Mouse (Mus musculus): ENCODE measurements around the gene Cdk18. TPM values are rescaled to one million over a fixed set of nuclear protein-coding genes. Genes with fewer than 3 reads are reported as not detected.
A peak's percentile ranks its signal among the peaks of the same experiment; 100 is the strongest.

The Cdk18 gene
- polyA plus RNA-seq, 1 experiment from 2014 or later: 1.8 TPM

- H3K4me2 ChIP-seq: no peak overlapping the region
- 0 out of 2 replicates have a peak, but pooled peaks cover 6% of the 10 kb centered on the region for H3K27me3 ChIP-seq
- no peaks in the 10 kb centered on the region for H3K36me3 ChIP-seq
- H3K4me1 ChIP-seq (replicated peaks): peaks cover 34% of the 10 kb centered on the region
- no peaks in the 10 kb centered on the region for H3K9me3 ChIP-seq (replicated peaks)
- no peak for ATAC-seq (replicated peaks; ENCODE audit: insufficient number of reproducible peaks, insufficient read depth, low FRiP score, low read depth)
- H3K4me3 ChIP-seq: no peak overlapping the region
- H3K27ac ChIP-seq: no peak overlapping the region
- WGBS: 87% methylated on average over 3 of the region's 3 CpGs
- H3K9ac ChIP-seq: no peak overlapping the region
Observed at GRCm38 (mm10) chr1:132136847-132137246, 2.6 kb downstream of the Cdk18 start.

- Histone ChIP-seq H3K4me1 (replicated peaks) (peaks cover 34% of the 10 kb centered on the region), H3K27me3 (no peaks in the 10 kb centered on the region), H3K4me2 (no peak overlapping the region), H3K27ac (no peak overlapping the region), H3K9ac (no peak overlapping the region), H3K36me3 (no peaks in the 10 kb centered on the region), H3K9me3 (replicated peaks) (no peaks in the 10 kb centered on the region), H3K4me3 (no peak overlapping the region)
- 75% methylated on average over 7 of the region's 7 CpGs for WGBS
- no peak for ATAC-seq (replicated peaks; ENCODE audit: insufficient number of reproducible peaks, insufficient read depth, low FRiP score, low read depth)
Observed at GRCm38 (mm10) chr1:132135631-132136030, 3.9 kb downstream of the Cdk18 start.

GRCm38 (mm10) chr1:132128311-132128710 lies 11.2 kb downstream of the Cdk18 start:
- no peaks in the 10 kb centered on the region for H3K27me3 ChIP-seq
- H3K4me2 ChIP-seq: no peak overlapping the region
- no peak overlapping the region for H3K27ac ChIP-seq
- 61% methylated on average over 7 of the region's 7 CpGs for WGBS
- no peak overlapping the region for H3K9ac ChIP-seq
- ATAC-seq (replicated peaks; ENCODE audit: insufficient number of reproducible peaks, insufficient read depth, low FRiP score, low read depth): no peak
- H3K36me3 ChIP-seq: no peaks in the 10 kb centered on the region
- no peak overlapping the region for H3K4me3 ChIP-seq
- H3K9me3 ChIP-seq (replicated peaks): no peaks in the 10 kb centered on the region
- peaks cover 23% of the 10 kb centered on the region for H3K4me1 ChIP-seq (replicated peaks)

GRCm38 (mm10) chr1:132125803-132126405 lies 13.6 kb downstream of the Cdk18 start:
- Histone ChIP-seq H3K36me3 (no peaks in the 10 kb centered on the region), H3K4me1 (replicated peaks) (peaks cover 15% of the 10 kb centered on the region), H3K4me3 (no peak overlapping the region), H3K9me3 (replicated peaks) (no peaks in the 10 kb centered on the region), H3K4me2 (no peak overlapping the region), H3K9ac (no peak overlapping the region), H3K27ac (peak overlapping the region; percentile 9; the same call in 1 of the 2 replicates), H3K27me3 (no peaks in the 10 kb centered on the region)
- no peak for ATAC-seq (replicated peaks; ENCODE audit: insufficient number of reproducible peaks, insufficient read depth, low FRiP score, low read depth)
- WGBS: 50% methylated on average over 6 of the region's 6 CpGs

GRCm38 (mm10) chr1:132125249-132125648 lies 14.2 kb downstream of the Cdk18 start:
- no peak for ATAC-seq (replicated peaks; ENCODE audit: insufficient number of reproducible peaks, insufficient read depth, low FRiP score, low read depth)
- Histone ChIP-seq H3K9ac (no peak overlapping the region), H3K4me3 (no peak overlapping the region), H3K27ac (no peak overlapping the region), H3K36me3 (no peaks in the 10 kb centered on the region), H3K27me3 (no peaks in the 10 kb centered on the region), H3K4me1 (replicated peaks) (peaks cover 15% of the 10 kb centered on the region), H3K4me2 (no peak overlapping the region), H3K9me3 (replicated peaks) (no peaks in the 10 kb centered on the region)
- 56% methylated on average over 4 of the region's 4 CpGs for whole genome bisulfite sequencing

- no peak for ATAC-seq (replicated peaks; ENCODE audit: insufficient number of reproducible peaks, insufficient read depth, low FRiP score, low read depth)
Observed at GRCm38 (mm10) chr1:132123420-132124014, 16.0 kb downstream of the Cdk18 start.

GRCm38 (mm10) chr1:132121895-132122294 lies 17.6 kb downstream of the Cdk18 start:
- ATAC-seq (replicated peaks; ENCODE audit: insufficient number of reproducible peaks, insufficient read depth, low FRiP score, low read depth): no peak
- H3K9me3 ChIP-seq (replicated peaks): no peaks in the 10 kb centered on the region
- no peak overlapping the region for H3K9ac ChIP-seq
- no peak overlapping the region for H3K4me2 ChIP-seq
- peaks cover 10% of the 10 kb centered on the region for H3K4me1 ChIP-seq (replicated peaks)
- no peaks in the 10 kb centered on the region for H3K36me3 ChIP-seq
- no peaks in the 10 kb centered on the region for H3K27me3 ChIP-seq
- H3K4me3 ChIP-seq: no peak overlapping the region
- H3K27ac ChIP-seq: no peak overlapping the region
- WGBS: 72% methylated on average over 6 of the region's 6 CpGs

More at GRCm38 (mm10) chr1:132123420-132124014, 16.0 kb downstream of the Cdk18 start:
- H3K27ac ChIP-seq: no peak overlapping the region
- H3K4me1 ChIP-seq (replicated peaks): peaks cover 14% of the 10 kb centered on the region
- H3K4me3 ChIP-seq: no peak overlapping the region
- 79% methylated on average over 9 of the region's 9 CpGs for WGBS
- no peaks in the 10 kb centered on the region for H3K27me3 ChIP-seq
- no peaks in the 10 kb centered on the region for H3K9me3 ChIP-seq (replicated peaks)
- no peak overlapping the region for H3K9ac ChIP-seq
- no peaks in the 10 kb centered on the region for H3K36me3 ChIP-seq
- no peak overlapping the region for H3K4me2 ChIP-seq

GRCm38 (mm10) chr1:132121236-132121635 lies 18.2 kb downstream of the Cdk18 start:
- 0 out of 2 replicates have a peak, but pooled peaks have one; percentile 10 for ATAC-seq (replicated peaks; ENCODE audit: insufficient number of reproducible peaks, insufficient read depth, low FRiP score, low read depth)
- H3K4me3 ChIP-seq: no peak overlapping the region
- no peak overlapping the region for H3K9ac ChIP-seq
- H3K27me3 ChIP-seq: no peaks in the 10 kb centered on the region
- H3K4me1 ChIP-seq (replicated peaks): peaks cover 11% of the 10 kb centered on the region
- H3K4me2 ChIP-seq: no peak overlapping the region
- H3K36me3 ChIP-seq: no peaks in the 10 kb centered on the region
- H3K27ac ChIP-seq: no peak overlapping the region
- no peaks in the 10 kb centered on the region for H3K9me3 ChIP-seq (replicated peaks)
- 16% methylated on average over 6 of the region's 6 CpGs for WGBS

- Histone ChIP-seq H3K4me3 (no peak overlapping the region), H3K27me3 (no peaks in the 10 kb centered on the region), H3K27ac (no peak overlapping the region), H3K4me2 (no peak overlapping the region), H3K4me1 (replicated peaks) (0 out of 2 replicates have a peak, but pooled peaks cover 6% of the 10 kb centered on the region), H3K9me3 (replicated peaks) (no peaks in the 10 kb centered on the region), H3K9ac (no peak overlapping the region), H3K36me3 (no peaks in the 10 kb centered on the region)
- no peak for ATAC-seq (replicated peaks; ENCODE audit: insufficient number of reproducible peaks, insufficient read depth, low FRiP score, low read depth)
- WGBS: 24% methylated on average over 18 of the region's 18 CpGs
Observed at GRCm38 (mm10) chr1:132116606-132117005, 22.9 kb downstream of the Cdk18 start.

- Histone ChIP-seq H3K4me3 (no peak overlapping the region), H3K4me2 (no peak overlapping the region), H3K9ac (no peak overlapping the region), H3K27me3 (0 out of 2 replicates have a peak, but pooled peaks cover 3% of the 10 kb centered on the region), H3K36me3 (no peaks in the 10 kb centered on the region), H3K9me3 (replicated peaks) (no peaks in the 10 kb centered on the region), H3K4me1 (replicated peaks) (0 out of 2 replicates have a peak, but pooled peaks cover 6% of the 10 kb centered on the region), H3K27ac (no peak overlapping the region)
- no peak for ATAC-seq (replicated peaks; ENCODE audit: insufficient number of reproducible peaks, insufficient read depth, low FRiP score, low read depth)
- 52% methylated on average over 3 of the region's 3 CpGs for WGBS
Observed at GRCm38 (mm10) chr1:132113098-132113497, 26.4 kb downstream of the Cdk18 start.

GRCm38 (mm10) chr1:132112426-132112825 lies 27.1 kb downstream of the Cdk18 start:
- Histone ChIP-seq H3K9ac (no peak overlapping the region), H3K4me2 (no peak overlapping the region), H3K9me3 (replicated peaks) (no peaks in the 10 kb centered on the region), H3K27me3 (0 out of 2 replicates have a peak, but pooled peaks cover 3% of the 10 kb centered on the region), H3K36me3 (no peaks in the 10 kb centered on the region), H3K4me3 (no peak overlapping the region), H3K27ac (no peak overlapping the region), H3K4me1 (replicated peaks) (0 out of 2 replicates have a peak, but pooled peaks cover 6% of the 10 kb centered on the region)
- ATAC-seq (replicated peaks; ENCODE audit: insufficient number of reproducible peaks, insufficient read depth, low FRiP score, low read depth): no peak
- 73% methylated on average over 8 of the region's 8 CpGs for WGBS

- H3K27me3 ChIP-seq: 0 out of 2 replicates have a peak, but pooled peaks cover 3% of the 10 kb centered on the region
- H3K4me3 ChIP-seq: no peak overlapping the region
- no peak overlapping the region for H3K27ac ChIP-seq
- H3K9ac ChIP-seq: no peak overlapping the region
- ATAC-seq (replicated peaks; ENCODE audit: insufficient number of reproducible peaks, insufficient read depth, low FRiP score, low read depth): no peak
- H3K36me3 ChIP-seq: no peaks in the 10 kb centered on the region
- WGBS: 11% methylated on average over 1 of the region's 1 CpGs
- H3K4me2 ChIP-seq: no peak overlapping the region
- H3K4me1 ChIP-seq (replicated peaks): 0 out of 2 replicates have a peak, but pooled peaks cover 4% of the 10 kb centered on the region
- H3K9me3 ChIP-seq (replicated peaks): no peaks in the 10 kb centered on the region
Observed at GRCm38 (mm10) chr1:132111411-132111810, 28.1 kb downstream of the Cdk18 start.
